Mouse (Mus musculus) hindlimb bud, embryonic 11.5 days (tissue): Measurements from ENCODE around the gene Sstr2.
"Not testable (repeated sequence)": the region's sequence is repeated elsewhere in the genome, so short reads cannot be mapped to it uniquely, and the experiment has no call there.

Experiments
- DNase-seq: peaks from one replicate; pipeline ENCODE4 v3.0.0-alpha.2; 2012; ENCODE audit warnings: low read depth, low spot score; ENCODE audit errors: extremely low spot score

Sstr2 gene

GRCm38 (mm10) chr11:113656511-113656932 is 37.4 kb downstream of the Sstr2 start:
- DNase-seq = no peak

DNA sequence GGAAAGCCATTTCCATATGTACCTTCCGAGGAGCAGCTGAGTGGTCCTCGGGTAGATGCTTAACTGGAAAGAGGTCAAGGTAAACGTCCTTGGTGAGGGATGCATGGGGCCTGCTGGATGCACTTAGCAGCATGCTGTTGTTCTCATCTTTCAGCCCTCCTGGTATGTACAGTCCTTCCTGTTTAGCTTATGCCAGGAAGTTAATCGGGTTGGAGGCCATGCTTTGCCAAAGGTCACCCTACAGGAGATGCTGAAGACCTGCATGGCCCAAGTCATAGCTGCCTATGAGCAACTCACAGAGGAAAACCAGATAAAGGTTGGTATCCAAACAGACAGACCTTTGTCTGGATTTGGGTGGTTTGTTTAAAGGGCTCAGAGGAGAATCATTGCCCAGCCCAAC is 38.1 kb downstream of the Sstr2 start:
- no peak for DNase-seq

DNA sequence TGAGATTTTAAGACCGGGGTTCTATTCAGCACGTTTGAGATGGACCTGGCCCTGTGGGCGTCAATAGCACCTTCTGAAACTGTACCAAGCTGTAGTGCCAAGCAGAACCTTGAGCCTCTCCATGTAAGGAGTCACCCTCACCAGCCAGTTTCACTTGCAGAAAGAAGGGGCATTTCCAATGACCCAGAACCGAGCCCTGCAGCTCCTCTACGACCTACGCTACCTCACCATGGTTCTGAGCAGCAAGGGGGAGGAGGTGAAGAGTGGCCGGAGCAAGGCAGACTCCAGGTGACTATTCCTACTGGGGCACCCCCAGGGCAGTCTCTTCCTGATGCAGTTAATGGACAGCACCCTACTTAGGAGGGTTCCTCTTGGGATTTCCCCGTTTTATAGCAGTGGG is 39.2 kb downstream of the Sstr2 start:
- no peak for DNase-seq

- no peak for DNase-seq
Observed at GRCm38 (mm10) chr11:113658763-113659162, 39.6 kb downstream of the Sstr2 start.

DNA sequence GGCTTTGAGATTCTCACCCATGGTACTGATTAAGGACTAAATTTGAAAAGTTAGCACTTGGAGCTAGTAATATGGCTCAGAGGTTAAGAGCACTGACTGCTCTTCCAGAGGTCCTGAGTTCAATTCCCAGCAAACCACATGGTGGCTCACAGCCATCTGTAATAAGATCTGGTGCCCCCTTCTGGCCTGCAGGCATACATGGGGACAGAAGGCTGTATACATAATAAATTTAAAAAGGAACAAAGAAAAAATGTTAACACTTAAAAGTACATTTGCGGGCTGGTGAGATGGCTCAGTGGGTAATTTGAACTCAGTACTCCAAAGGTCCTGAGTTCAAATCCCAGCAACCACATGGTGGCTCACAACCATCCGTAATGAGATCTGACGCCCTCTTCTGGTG is 41.1 kb downstream of the Sstr2 start:
- DNase-seq = not testable (repeated sequence)

DNA sequence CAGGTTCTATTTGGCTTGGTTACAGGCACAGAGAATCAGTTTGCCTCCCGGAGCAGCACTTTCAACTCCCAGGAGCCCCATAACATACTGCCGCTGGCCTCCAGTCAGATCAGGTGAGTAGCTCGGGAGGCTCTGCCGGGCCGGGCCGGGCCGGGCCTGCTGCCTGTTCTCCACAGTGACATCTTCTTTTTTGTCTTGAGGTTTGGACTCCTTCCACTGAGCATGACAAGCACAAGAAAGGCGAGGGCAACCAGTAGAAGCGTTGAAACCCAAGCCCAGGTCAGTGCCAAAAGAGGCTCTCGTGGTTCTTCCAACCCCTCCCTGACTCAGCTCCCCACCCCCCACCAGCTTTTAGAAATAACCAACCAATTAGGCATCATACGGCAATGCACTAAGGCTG is 41.8 kb downstream of the Sstr2 start:
- DNase-seq = no peak

DNA sequence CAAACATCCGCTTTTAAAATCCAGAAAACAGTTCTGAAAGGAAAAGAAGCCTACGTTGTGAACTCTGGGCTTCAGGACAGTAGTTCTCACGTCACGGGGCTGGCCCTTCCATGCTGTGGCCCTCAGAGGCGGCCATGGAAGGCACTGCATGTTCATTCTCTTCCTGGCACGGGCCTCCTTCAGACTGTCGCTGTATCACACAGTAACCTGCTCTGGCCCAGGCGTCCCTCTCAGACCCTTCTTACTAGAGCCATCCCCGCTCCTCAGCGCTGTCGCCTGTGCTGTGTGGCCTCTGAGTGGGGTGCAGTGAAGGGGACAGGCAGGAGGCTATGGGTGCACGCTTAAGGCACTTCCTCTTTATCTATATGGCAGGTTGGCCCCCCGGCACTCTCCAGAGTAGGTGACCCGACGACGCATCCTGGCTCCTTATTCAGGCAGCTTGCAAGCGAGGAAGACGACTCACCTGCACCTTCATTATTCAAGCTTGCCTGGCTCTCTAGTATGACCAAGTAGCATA is 42.8 kb downstream of the Sstr2 start:
- no peak for DNase-seq

GRCm38 (mm10) chr11:113664279-113664678 is 45.1 kb downstream of the Sstr2 start:
- no peak for DNase-seq

- no peak for DNase-seq
Observed at GRCm38 (mm10) chr11:113666205-113666604, 47.1 kb downstream of the Sstr2 start.

GRCm38 (mm10) chr11:113666648-113667047 is 47.5 kb downstream of the Sstr2 start:
- DNase-seq = no peak

GRCm38 (mm10) chr11:113667122-113667521 is 48.0 kb downstream of the Sstr2 start:
- no peak for DNase-seq

DNA sequence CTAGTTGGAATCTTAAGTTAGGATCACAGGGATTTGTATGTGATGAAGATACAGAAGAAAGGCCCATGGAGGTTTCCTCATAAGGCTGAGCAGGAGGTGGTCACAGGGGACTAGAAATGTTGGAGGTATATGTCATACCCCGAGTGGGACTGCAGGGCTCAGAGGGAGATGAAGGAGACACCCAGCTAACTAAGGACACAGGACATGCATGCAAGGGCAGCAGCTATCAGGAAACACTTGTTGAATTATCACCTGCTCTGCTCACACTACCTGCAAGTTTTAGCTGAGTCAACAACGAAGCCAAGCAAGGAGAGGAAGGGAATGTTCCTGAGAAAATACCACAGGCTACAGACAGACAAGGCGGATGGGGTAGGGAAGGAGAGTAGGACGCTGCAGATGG is 48.6 kb downstream of the Sstr2 start:
- DNase-seq = no peak

- DNase-seq = no peak
Observed at GRCm38 (mm10) chr11:113668857-113669256, 49.7 kb downstream of the Sstr2 start.

DNA sequence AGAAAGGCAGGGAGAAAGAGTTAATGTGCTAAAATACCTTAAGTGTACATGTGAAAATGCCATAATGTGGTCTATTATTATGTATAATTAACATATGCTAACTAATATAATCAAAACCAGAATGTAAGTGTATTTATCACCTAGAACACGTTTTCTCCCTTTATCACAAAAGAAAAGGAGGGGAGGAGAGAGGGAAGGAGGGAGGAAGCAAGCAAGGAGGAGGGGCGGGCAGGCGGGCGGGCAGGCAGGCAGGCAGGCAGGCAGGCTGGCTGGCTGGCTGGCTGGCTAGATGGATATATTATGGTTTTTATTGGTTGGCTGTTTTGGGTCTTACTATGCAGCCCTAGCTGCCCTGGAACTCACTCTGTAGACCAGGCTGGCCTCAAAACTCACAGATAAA is 50.6 kb downstream of the Sstr2 start:
- no peak for DNase-seq

- DNase-seq = no peak
Observed at GRCm38 (mm10) chr11:113673614-113674013, 54.5 kb downstream of the Sstr2 start.

GRCm38 (mm10) chr11:113674595-113674994 is 55.5 kb downstream of the Sstr2 start:
- DNase-seq = no peak
